Mouse (Mus musculus): ENCODE measurements around the gene Dvl3.

Gene Dvl3

GRCm38 (mm10) chr16:20496671-20497600, 19.8 kb upstream of the Dvl3 start:
- DNase-seq (ENCODE audit: extremely low spot score, low read depth, low spot score), result no peak

DNA sequence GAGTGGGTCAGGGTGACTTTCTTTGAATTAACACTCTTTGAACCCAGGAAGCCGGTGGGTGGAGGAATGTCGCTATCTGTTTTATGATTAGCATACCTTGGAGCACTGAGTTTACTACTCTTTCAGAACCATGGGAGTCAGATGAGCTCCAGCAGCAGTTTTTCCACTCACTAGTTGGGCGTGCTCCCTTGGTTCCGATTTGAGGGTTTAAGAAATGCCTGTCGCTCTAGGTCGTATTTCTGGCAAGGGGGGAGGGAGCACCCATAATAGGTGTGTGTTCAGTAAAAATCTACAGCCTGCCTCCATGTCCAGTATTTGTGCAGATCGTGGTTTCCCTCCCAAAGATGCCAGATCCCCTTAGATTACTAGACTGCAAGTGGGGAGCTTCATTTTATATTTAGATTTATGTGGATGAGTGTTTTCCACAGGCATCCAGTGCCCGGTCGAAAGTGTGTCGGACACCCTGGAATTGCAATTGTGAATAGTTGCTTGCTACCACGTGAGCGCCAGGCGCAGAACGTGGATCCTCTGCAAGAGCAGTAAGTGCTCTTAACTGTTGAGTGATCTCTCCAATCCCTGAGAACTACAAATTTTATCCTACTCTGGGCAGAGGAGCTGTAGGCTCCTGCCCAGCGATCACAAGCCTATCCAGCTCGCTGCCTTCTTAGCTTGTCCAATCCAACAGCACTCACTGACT, 18.7 kb upstream of the Dvl3 start:
- no peak for DNase-seq (ENCODE audit: extremely low spot score, low read depth, low spot score)

DNA sequence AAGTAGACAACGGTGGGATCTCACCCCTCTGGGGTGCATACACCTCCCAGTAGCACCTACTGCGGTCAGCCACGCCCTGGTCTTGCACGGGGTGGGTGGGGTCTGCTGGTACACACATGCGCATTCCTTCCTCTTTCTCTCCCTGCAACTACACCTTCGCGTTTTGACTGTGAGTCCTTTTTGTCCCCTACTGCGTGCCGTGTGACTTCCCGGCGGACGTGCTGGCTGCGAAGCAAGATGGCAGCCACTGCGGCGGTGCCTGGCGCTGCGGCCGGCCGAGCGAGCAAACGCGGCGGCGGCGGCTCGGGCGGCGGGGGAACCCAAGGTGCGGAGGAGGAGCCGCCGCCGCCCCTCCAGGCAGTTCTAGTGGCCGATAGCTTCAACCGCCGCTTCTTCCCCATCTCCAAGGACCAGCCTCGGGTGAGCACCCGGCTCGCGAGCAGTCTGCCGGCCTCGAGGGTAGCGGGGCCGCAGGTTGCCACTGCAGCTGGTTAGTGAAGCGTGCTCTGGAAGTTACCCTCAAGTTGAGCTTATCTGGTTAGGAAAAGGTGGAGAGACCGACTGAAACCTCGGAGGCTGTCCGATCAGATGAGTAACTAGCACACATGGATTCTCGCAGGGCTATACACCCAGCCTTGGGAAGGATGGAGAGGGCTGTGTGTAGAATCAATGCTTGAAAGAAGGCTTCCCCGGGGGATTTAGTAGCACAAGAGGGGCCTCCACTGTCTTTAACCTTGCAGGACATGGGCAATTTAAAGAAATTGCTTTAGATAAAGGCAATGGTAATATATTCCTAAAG, 17.9 kb upstream of the Dvl3 start, which contains the start of gene Eif2b5:
Gene Eif2b5, plus strand, starts transcription at position 141 of the 799 bp plus-strand sequence.
- peak; percentile 76 for DNase-seq (ENCODE audit: extremely low spot score, low read depth, low spot score)

DNA sequence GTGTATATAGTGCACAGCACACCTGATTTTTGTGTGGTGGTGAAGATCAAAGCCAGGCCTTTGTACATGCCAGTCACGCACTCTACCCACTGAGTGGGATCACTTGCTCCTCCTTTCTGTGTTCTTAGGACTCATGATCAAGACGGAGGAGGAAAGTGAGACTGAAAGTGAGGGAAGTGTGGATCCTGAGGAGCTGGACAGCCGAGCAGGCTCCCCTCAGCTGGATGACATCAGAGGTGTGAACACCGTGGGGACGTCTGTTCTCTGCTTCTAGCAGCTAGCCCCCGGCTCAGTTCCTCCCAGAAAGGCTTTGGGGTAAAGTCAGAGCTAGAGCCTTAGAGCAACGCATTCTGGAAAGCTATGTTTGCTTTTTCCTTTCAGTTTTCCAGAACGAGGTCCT, 10.8 kb upstream of the Dvl3 start:
- no peak for DNase-seq (ENCODE audit: extremely low spot score, low read depth, low spot score)

DNA sequence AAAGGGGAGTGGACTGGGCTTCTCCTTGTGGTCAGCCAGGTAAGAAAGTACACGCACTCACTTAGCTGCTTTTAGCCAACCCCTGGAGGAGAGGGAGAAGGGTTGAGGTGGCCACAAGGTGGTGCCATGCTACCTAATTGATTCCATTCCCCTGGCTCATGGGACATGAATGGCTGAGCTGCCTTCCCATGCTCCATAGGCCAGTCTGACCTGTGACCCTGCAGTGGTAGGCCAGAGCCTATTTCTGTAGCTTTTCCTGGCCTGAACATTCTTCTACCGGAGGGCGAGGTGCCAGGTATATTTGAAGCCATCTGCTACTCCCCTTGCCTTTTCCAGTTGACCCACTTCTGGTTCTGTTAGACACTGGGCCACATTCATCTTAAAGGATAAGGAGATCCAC, 7.4 kb upstream of the Dvl3 start:
- no peak for DNase-seq (ENCODE audit: extremely low spot score, low read depth, low spot score)

DNA sequence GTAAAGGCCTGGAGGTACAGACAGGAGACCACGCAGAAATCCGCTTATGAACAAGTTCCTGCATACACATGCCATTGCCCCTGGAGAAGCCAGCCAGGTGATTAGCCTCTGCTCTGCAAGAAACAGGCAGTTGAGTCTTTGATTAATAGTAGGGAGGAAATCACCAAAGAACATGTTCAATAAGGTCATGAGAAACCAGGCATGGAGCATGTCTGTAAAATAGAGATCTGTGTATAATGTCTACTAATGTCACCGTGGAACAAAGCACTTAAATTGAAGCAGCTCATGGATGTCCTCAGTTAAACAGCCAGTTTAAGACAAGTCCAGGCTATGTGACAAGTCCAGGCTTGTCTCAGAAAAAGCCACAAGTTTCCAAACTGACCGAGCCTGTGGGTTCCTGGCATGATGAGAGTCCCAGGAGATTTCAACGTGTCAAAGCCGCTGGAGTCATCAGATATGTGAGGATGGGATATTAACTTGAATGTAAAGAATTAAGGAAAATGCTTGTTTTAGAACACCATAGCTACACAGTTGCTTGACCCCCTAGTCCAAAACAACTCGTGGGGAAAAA, 5.4 kb upstream of the Dvl3 start:
- no peak for DNase-seq (ENCODE audit: extremely low spot score, low read depth, low spot score)

- no peak for DNase-seq (ENCODE audit: extremely low spot score, low read depth, low spot score)
These were observed 750 bp upstream of the Dvl3 start for GRCm38 (mm10) chr16:20516032-20516431.

GRCm38 (mm10) chr16:20517216-20517615, 434 bp downstream of the Dvl3 start:
- DNase-seq (ENCODE audit: extremely low spot score, low read depth, low spot score), result no peak

DNA sequence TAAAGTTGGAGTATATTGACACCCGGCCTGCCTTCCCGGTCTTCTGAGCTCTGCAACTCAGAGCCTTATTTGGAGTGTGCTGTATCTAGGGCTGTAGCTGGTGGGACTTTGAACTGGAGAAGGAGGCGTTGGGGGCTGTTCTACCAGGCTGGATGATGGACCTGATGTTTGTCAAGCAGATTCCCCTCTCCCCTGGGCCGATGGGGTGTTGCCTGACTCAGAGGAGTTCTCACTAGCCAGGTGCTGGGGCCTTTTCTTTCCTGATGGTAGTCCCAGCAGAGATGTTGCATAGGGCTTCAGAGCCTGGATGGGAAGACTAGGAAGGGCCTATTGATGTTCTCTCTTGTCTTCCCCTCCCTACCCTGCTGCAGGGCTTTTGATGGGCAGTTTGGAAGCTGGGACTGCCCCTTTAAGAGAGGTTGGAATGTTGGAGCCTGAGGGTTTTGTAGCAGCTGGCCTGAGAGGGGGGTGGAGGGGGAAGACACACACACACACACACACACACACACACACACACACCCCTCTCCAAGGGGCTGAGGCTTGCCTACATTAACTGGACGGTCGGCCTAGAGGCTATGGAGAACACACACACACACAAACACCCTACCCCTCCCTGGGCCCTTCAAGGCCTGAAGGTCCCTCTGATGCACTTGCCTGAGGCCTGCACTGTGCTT, 1.1 kb downstream of the Dvl3 start:
- DNase-seq (ENCODE audit: extremely low spot score, low read depth, low spot score), result no peak

GRCm38 (mm10) chr16:20523886-20524285, 7.1 kb downstream of the Dvl3 start:
- DNase-seq (ENCODE audit: extremely low spot score, low read depth, low spot score), result no peak

- no peak for DNase-seq (ENCODE audit: extremely low spot score, low read depth, low spot score)
These were observed 12.0 kb downstream of the Dvl3 start for GRCm38 (mm10) chr16:20528779-20529178.

- no peak for DNase-seq (ENCODE audit: extremely low spot score, low read depth, low spot score)
These were observed 12.6 kb downstream of the Dvl3 start for GRCm38 (mm10) chr16:20529375-20529774.

DNA sequence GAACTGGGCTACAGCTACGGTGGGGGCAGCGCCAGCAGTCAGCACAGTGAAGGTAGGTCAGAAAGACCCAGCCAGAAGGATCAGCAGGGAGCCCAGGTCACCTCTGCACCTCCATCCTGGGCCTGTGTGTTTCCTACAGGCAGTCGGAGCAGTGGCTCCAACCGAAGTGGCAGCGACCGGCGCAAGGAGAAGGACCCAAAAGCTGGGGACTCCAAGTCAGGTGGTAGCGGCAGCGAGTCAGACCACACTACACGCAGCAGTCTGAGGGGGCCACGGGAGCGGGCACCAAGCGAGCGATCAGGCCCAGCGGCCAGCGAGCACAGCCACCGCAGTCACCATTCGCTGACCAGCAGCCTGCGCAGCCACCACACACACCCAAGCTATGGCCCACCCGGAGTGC, 14.2 kb downstream of the Dvl3 start:
- no peak for DNase-seq (ENCODE audit: extremely low spot score, low read depth, low spot score)

GRCm38 (mm10) chr16:20534617-20535295, 18.0 kb downstream of the Dvl3 start:
- DNase-seq (ENCODE audit: extremely low spot score, low read depth, low spot score), result no peak

DNA sequence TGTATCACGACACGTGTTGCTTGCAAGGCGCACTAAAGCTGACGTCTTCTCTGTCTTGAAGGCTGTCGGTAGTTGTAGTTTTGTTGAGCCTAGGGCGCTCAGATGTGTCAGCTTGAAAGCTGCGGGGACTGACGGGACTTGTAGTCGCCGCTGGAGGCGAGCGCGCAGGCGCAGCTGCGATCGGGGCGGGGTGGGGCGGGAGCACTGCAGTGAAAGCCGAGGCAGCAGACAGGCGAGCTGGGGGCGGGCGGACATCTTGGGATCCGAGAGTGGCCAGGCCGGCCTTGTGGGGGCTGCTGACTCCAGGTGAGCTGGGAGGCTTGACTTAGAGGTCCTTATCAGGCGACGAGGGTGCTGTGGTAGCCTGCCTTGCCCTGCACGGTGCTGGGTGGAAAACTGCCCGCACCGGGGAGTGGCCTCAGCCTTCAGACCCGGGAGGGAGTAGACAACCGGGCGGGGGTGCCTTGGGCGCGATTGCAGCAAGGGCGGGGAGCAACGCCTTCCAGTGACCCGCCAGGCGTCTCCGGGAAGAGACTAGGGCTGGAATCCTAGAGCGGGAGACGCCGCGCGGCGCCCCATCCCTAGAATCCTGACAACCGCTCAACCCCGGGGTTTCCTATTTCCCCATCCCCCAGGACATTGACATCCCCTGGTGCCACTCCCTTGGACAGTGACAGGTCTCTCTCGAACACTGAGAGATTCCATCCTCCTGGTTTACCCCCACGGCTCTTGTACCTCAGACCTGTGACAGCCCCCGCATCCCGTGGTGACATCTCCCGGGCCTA, 18.7 kb downstream of the Dvl3 start, which contains the start of gene Ap2m1:
Gene Ap2m1, plus strand, starts transcription at position 183 of the 785 bp plus-strand sequence.
- peak; percentile 99 for DNase-seq (ENCODE audit: extremely low spot score, low read depth, low spot score)

- DNase-seq (ENCODE audit: extremely low spot score, low read depth, low spot score), result no peak
These were observed 19.4 kb downstream of the Dvl3 start for GRCm38 (mm10) chr16:20536081-20536665.

DNA sequence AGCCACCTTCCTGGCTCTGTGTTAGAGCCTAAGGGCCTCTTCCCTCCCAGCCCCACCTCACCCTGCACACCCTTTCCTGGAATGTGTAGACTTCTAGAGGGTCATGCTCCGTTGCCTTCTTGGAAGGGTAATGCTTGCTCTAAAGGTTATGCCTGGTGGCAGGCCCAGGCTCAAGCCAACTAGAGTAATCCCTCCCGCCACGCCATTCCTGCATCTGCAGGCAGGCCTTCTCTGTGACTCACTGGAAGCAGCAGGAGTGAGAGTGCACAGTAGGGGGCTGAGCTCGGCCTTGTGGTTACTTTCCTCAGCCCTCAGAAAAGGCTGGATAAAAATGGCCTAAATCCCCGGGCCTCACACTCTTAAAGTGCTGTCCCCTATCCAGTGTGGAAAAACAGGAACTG, 20.3 kb downstream of the Dvl3 start:
- DNase-seq (ENCODE audit: extremely low spot score, low read depth, low spot score), result no peak

DNA sequence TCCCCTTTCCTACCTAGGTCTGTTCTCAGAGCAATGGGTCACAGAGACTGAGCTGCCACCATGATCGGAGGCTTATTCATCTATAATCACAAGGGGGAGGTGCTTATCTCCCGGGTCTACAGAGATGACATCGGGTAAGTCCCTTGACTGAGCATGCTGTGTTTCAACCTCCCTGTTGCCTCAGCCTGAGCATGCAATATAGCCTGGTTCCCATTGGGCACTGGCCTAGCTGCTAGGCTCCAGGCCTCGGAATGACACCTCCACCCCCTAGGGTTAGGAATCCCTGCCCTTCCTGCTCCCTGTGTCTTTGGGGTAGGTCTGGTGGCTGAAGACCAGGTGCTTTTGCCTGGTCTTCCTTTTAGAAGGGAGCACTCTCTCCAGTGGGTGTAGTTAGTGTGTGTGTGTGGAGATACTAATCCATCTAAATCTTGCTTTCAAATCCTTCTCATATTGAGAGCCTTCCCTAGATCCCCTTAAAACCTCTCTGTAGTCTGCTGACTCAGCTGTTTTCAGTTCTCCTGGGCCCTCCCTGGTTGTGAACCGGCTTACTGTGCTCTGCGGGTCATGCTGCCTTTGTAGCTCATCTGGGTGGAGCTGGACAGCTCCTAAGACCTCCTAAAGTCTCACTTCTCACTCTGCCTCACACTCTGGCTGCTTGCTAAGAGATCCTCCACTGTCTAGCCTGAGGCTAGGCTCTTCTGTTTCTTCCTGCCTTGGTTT, 21.0 kb downstream of the Dvl3 start:
- DNase-seq (ENCODE audit: extremely low spot score, low read depth, low spot score), result no peak

Measured in hindlimb bud, embryonic 11.5 days (tissue).